Mouse (Mus musculus): ENCODE results near the gene Padi1. TPM values are rescaled to one million over a fixed set of nuclear protein-coding genes. Genes with fewer than 3 reads are reported as not detected.
A peak's percentile ranks its signal among the peaks of the same experiment; 100 is the strongest.

The Padi1 gene
- polyA plus RNA-seq, 1 experiment from 2014 or later = 0.64 TPM

GRCm38 (mm10) chr4:140862036-140862650, 16.6 kb upstream of the Padi1 start:
- no peak for DNase-seq (ENCODE audit: low spot score)

DNA sequence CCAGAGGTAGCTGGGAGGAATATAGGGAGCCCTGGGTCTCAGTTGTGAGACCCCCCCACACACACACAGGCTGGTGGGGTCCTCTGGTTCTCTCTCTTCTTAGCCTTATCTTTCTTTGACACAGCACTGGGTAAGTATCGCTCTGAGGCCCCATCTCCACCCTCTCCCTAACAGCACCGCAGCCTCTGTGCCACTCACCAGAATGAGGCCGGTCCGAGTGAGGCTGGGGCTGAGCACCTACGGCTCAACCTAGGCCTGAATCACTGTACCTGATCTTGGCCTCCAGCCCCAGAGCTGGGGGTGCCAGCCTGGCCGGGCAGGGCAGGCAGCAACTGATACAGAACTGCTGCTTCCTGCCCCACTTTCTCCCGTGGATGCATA, 15.2 kb upstream of the Padi1 start:
- DNase-seq (ENCODE audit: low spot score) = no peak

DNA sequence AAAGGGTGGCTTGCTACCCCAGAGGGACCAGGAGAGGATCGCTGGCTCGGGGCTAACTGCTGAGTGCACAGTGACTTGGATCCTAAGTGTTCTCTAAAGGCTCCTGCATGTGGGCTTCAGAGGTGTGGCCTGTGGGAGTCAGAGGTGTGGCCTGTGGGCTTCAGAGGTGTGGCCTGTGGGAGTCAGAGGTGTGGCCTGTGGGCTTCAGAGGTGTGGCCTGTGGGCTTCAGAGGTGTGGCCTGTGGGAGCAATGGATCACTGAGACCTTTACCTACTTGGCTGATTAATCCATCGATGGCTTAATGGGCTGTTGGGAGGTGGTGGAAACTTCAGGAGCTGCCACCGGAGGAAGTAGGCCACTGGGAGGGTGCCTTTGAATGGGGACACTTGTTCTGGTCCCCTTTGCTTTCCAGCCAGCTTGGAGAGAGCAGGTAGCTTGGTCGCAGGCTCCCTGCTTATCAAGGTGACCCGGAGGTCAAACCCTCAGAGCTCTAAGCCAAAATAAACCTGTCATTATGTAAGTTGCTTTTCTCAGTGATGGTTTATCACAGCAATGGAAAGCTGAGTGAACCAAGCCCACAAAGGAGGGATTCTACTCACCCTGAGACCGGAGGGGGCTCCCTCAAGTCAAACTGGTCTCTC, 14.7 kb upstream of the Padi1 start:
- DNase-seq (ENCODE audit: low spot score) = no peak

DNA sequence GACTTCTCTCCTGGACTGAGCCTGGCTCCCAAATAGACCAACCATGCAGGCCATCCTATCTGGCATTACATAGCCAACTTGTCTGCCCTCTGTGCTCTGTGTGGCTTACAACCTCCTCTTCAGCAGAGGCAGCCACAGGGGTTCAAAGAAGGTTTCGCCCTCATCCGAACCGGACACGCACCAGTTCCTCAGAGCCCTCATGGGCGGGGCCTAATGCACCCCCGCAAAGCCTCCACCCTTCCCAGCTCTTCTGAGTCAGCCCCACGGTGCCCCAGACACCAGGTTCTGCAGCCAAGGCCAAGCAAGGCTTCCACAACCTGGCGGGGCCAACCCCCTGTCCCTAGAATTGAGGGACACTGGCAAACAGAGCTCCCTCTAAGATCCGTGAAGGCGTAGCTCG, 13.7 kb upstream of the Padi1 start:
- DNase-seq (ENCODE audit: low spot score) = no peak

- no peak for DNase-seq (ENCODE audit: low spot score)
Measured at GRCm38 (mm10) chr4:140857813-140858212, 12.2 kb upstream of the Padi1 start.

GRCm38 (mm10) chr4:140857041-140857440, 11.5 kb upstream of the Padi1 start:
- no peak for DNase-seq (ENCODE audit: low spot score)

DNA sequence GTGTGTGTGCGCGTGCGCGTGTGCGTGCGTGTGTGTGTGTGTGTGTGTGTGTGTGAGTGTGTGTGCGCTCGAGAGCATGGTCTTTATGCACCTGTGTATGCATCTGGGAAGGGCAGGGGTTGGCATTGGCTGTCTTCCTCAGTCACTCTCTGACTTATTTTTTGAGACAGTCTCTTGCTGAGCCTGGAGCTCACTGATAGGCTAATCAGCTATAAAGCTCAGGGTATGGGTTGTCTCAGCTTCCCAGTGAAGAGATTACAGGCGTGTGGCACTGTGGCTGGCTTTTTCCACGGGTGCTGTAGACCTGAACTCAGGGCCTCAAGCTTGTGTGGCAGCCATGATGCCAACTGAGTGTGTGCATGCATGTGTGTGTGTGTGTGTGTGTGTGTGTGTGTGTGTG, 9.6 kb upstream of the Padi1 start:
- DNase-seq (ENCODE audit: low spot score) = no peak

DNA sequence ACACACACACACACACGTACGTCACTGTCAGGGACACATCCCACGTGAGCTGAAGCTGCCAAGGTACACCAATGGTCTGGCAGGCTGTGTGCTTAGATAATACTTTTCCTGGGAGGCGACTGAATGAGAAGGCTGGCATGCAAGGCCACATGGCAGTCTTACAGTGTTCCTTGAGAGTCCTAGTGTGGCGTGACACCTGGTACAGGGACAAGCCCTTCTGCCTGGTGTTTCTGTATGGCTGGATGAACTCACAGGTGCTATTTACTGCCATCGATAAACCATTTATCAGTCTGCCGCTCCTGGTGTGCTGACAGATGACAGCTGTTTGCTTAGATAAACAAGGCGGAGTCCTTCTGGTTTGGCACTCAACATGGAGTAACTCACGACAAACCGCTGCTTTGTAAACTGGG, 8.9 kb upstream of the Padi1 start:
- no peak for DNase-seq (ENCODE audit: low spot score)

- DNase-seq (ENCODE audit: low spot score) = no peak
Measured at GRCm38 (mm10) chr4:140853626-140854025, 8.0 kb upstream of the Padi1 start.

- no peak for DNase-seq (ENCODE audit: low spot score)
Measured at GRCm38 (mm10) chr4:140849310-140849709, 3.7 kb upstream of the Padi1 start.

- no peak for DNase-seq (ENCODE audit: low spot score)
Measured at GRCm38 (mm10) chr4:140844991-140845390, 587 bp downstream of the Padi1 start.

DNA sequence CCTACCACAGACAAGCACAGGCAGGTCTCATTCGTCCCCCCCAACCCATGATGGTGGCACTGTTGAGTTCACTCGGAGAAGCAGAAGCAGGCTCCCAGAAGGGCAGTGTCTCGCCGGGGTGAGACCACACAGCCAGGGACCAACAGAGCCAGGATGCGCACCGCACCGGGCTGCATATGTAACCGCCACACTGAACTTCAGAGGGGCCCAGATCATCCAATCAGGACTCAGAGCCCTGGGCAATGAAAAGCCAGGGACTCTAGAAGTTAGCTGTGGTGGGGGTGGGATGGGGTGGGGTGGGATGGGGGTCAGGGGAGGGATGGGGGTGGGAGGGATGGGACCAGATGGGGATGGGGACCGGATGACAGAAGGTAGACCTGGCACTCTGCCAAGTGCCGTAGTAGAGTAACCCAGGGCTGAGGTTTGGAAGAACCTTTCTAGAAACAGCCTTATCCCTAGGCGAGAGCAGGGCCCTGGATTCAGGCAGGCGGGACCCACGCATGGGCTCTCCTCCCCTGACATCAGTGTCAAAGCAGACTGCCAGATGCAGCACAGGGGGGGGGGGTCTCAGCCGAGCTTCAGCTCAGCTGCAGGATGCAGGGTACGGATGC, 1.8 kb downstream of the Padi1 start:
- no peak for DNase-seq (ENCODE audit: low spot score)

DNA sequence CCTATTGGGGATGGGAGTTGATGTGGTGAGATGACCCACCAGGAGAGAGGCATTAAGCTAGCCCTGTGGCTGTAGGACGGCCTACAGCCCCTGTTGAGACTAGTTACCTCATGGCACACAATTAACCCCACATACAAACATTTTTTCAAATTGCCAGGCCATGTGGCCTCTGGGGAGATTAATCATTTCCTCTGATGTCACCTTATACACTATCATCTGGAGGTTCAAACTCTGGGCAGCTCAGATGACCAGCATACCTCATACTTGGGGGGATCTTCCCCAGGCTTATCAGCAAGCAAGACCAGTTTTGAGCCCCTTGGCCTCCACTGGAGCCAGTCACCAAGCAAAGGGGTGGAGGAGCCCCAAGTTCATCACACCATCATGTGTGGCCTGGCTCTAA, 2.7 kb downstream of the Padi1 start:
- no peak for DNase-seq (ENCODE audit: low spot score)

DNA sequence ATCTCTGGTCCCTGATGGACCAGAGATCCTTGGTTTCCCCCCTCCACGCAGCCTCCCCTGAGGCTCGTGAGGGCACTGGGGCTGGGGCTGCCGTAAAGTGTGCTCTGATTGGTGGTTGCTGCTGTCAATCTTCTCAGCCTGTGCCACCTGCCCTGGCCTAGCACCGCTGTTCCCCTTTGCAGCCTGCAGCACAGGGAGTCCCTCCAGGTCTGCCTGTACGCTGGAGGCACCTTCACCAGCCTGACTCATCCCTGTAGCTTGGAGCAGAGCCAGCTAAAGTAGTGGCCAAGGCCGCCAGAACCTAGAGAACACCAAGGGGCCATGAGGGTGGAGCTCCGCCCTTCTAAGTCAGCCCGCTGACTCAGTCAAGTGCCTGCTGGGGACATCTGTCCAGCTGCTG, 7.7 kb downstream of the Padi1 start:
- peak; percentile 48 for DNase-seq (ENCODE audit: low spot score)

DNA sequence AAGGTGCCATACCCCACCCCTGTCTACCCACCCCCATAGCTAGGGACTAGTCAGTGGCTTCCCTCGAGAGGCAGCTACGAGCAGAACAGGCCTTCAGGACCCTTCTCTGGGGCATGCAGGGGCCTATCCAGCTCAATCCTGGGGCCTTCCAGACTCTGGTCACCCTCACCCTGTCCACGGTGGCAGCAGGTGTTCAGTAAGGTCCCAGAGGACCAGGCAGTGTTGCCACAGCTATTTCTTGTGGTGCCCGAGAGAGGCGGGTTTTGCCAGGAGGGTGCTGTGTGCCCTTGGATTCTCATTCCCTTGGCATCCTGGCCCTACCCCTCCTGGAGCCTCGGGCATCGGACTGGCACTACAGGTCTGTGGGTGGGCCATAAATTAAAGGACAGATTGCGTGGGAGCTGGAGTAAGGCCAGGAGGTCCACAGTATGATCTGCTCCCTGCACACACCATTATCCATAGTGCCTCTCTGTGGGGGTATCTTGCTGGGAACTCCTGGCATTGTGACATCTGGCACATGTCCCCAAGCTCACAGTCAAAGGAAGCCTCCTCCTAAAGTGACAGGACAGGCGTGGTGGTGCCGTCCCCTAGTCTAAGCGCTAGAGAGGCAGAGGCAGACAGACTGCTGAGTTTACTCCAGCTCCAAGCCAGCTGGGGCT, 9.2 kb downstream of the Padi1 start:
- no peak for DNase-seq (ENCODE audit: low spot score)

DNA sequence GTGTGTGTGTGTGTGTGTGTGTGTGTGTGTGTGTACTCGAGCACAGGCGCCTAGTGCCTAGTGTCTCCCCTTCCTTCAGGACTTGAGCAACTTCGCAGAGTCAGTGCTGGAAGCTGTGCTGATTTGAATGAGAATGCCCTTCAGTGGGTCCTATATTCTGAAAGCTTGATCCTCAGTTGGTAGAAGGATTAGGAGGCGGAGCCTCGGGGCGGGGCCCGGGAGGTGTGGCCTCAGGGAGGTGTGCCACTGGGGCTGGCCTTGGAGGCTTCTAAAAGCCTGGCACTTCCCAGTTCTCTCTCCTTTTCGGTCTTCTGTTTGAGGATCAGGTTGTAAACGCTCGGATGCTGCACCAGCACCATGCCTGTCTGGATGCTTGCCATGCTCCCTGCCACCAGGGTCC, 9.9 kb downstream of the Padi1 start:
- DNase-seq (ENCODE audit: low spot score) = peak; percentile 20

- DNase-seq (ENCODE audit: low spot score) = no peak
Measured at GRCm38 (mm10) chr4:140834327-140834934, 11.1 kb downstream of the Padi1 start.

GRCm38 (mm10) chr4:140832821-140833220, 12.8 kb downstream of the Padi1 start:
- DNase-seq (ENCODE audit: low spot score) = peak; percentile 16

- DNase-seq (ENCODE audit: low spot score) = no peak
Measured at GRCm38 (mm10) chr4:140831808-140832207, 13.8 kb downstream of the Padi1 start.

GRCm38 (mm10) chr4:140827237-140827636, 18.3 kb downstream of the Padi1 start:
- DNase-seq (ENCODE audit: low spot score) = no peak

DNA sequence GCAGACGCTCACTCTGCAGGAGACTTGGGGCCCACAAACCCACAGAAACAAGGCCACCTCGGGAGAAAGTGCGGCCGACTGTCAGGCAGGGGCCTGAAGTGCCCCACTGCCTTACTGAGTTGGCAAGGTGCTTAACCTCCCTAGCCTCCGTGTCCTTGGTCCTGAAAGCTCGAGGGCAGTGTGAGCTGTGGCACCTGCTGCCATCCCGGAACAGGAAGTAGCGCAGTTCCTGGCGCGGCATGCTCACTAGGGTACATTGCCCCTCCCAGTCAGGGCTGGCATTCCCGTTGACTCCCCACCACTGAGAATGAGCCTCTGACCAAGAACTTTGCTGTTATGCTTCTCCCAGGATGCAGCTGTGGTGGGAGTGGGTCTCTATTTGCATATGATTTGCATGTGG, 19.6 kb downstream of the Padi1 start:
- peak; percentile 22 for DNase-seq (ENCODE audit: low spot score)

DNA sequence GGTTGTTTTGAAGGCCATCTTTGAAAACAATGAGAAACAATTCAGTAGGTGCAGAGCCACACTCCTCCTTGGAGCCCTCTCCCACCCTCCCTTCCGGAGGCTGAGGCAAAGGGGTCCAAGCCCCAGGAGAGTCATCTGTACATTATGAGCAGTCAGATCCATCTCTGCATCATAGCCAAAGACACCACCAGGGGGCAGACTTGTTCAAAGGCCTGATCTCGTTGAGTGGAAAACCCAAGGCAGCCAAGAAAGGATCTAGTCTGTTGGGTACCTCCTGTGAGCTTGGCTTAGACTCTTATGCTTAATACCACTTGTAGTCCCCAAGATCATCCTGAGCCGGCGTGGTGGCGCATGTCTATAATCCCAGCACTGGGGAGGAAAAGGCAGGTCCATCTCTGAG, 23.6 kb downstream of the Padi1 start:
- DNase-seq (ENCODE audit: low spot score) = peak; percentile 71
